Mouse (Mus musculus): ENCODE measurements at regions not wholly inside any gene's neighbourhood (a gene's known extent, or its start where the extent isn't known, plus 50 kb on each side); places are given as distances from the start of the nearest gene placed in this dataset.

GRCm38 (mm10) chr13:84345791-84346511 lies 123.9 kb downstream of the Tmem161b start:
- DNase-seq, result peak; percentile 73 to 76

DNA sequence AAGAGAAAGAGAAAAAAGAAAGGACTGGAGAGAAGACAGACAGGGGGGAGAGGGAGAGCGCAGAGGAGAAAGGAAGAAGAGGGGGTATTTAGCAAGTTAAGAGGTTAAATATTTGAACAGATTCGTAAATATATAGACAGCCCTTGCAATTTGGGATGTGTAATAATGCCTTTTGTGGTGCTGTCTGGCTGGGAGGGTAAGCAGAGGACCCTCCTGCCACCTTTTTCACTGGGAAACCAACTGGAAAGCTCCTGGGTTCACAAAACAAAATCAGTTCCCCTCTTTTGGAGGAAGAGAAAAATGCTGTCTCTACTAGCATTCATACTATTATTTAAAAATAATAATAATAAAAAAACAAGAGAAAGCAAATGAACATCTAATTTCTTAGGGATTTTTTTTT lies 124.5 kb downstream of the Tmem161b start:
- DNase-seq, result peak; percentile 32 to 62

DNA sequence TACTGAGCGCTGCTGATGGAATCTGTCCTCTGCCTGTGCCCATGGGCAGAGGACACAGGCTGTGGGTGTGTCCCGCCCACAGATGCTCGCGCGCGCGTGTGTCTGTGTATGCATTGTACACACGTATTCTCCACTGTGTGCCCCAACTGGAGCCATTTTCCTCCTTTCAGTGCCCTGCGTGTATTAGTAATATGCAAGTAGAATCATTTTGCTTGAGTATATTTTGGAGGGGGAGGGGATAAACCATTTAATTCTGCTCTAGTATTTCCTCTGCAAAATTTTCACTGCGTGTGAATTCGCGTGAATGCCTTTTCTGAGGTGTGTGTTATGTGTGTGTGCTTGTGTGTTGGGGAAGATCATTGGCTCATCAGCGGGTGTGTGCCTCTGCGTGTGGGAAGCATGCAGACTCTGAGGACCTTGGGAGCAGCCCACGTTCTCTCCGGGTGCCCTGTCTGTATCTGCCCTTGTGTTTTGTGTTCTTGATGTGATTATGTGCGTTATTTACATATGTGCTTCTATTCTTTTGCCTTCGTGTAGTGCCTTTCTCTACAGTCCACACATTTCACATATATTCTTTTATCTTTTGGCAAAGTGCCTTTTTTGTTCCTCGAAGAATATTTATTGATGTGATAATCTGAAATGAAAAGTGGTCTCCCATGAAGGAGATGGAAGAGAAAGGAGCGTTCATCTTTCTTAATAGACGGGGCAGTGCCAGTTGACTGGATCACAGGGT lies 125.3 kb downstream of the Tmem161b start:
- DNase-seq, result peak; percentile 85 to 86

DNA sequence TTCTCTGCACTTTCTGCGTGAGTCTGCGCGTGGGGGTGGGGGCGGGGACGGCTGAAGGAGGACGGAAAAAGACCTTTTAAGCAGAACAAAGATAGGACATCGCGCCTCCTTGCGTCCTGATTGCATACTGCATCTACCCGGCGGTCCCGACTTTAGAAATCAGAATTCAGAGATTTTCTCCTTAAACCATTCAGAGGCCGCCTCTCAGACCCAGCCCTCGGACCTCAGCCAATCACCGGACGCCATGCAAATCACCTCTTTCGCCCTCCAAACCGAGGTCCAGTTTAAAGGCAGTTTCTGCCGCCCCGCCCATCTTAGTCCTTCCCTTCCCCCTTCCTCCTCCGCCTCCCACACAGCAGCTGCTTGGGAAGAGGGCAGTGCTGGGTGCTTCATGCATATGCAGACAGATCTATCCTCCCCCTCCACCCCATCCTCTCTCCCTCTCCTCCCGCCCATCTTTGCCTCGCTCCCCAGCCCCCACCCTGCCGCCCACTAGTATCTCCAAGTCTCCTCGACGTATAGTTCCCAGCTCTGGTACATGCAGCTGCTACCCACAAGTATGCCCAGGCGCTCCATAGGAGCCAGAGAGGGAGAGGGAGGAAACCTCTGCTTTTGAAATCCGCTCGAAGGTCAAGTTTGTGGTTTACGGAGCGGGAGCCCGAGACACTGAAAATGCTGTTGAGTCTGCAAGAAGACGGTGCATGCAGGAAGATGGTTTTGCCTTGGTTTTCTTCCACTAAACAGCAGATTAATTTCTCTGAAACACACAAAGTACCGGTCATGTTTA lies 126.0 kb downstream of the Tmem161b start:
- DNase-seq, result peak; percentile 100

DNA sequence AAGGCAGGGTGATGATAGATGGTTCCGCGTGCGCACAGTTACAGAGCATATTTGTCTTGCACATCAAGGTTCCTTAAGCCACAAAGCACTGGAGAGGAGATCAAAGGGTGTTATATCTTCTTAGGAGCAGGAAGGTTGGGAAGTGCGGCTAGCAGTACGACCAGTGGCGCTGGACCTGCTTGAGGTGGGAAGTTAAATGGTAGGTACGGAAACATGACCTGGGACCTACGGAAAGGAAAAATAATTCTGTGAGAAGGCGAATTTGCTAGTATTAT lies 126.5 kb downstream of the Tmem161b start:
- DNase-seq, result no peak

DNA sequence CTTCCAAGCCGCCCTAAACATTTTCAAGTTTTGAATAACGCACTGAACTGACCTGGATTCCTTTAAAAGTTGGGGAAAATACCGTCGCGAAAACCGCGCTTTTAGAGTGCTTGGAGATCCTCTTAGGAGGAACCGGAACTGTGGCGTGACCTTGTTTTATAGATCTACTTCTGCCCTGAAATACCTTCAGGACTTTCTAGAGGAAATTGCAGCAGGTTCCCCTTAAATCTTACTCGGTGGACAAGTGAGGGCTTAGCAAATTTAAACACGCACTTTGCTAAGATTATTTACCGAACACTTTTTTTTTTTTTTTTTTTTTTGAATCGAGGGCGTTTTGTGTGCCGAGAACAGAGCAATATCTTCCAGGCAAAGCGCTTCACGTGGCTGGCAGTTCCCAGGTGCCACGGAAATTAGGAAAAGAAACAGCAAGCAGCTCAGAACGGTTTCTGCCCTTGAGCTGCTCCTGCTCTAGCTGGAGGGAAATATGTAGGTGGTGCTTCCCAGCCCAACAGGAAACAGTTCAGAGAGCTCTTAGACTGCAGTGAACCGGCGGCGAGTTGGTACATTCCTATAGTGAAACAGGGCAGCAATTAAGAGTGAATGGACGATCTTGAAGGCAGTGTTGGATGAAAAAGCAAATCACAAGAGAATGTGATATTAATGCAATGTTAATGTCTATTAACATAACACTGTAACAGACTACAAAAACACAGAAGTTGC lies 127.1 kb downstream of the Tmem161b start:
- peak; percentile 80 for DNase-seq

DNA sequence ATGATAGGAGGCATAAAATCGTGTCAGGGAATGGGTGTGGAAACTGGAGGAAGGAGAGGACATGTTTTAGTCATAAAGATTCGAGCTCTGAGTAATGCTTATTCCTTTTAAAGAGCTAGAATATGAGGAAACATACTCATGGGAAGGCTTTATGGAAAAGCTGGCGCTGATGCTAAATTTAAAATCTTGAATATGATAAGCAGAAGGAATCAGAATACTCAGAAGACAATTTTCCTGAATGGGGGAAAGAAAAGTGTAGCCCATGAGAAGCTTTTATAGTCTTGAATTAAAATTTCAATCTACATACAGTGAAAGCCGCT lies 127.6 kb downstream of the Tmem161b start:
- no peak for DNase-seq

DNA sequence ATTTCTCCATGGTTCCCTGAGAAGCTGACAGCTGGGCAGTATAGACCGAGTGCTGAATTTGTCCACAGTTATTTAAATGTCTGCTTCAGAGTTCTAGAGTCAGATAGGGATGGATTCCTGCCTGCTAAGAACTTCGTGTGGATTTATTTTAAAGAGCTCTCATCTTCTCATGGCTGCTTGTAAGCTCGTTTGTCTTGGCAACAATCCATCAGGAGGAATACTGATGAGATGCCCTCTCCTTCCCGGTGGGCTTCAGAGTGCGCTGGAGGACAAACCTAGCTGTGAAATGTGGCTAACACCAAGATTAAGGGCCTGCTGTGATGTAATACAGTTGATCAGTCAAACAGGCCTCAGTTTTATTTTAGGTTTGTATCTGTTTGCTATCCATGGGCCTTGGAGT lies 128.7 kb downstream of the Tmem161b start:
- DNase-seq, result peak; percentile 31 to 52

DNA sequence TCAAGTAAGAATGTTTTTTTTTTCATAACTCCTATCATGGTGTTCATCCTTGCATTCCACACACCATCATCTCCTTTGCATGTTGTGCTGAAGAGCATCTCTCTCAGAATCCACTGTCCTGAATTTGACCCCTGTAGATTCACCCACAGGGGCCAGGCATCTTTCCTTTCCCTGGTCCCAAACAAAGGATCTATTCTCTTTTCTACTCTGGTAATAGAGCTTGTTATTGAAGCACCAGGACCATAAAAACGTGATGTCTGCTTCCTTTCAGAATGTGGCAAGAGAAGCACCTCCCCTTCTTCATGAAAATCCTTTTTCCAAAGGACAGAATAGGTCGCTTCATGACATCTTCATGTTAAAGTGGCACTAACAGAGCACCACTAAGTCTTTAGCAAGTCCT lies 134.4 kb downstream of the Tmem161b start:
- no peak for DNase-seq

- no peak for DNase-seq
Measured at GRCm38 (mm10) chr13:84360536-84360935, 138.4 kb downstream of the Tmem161b start.

DNA sequence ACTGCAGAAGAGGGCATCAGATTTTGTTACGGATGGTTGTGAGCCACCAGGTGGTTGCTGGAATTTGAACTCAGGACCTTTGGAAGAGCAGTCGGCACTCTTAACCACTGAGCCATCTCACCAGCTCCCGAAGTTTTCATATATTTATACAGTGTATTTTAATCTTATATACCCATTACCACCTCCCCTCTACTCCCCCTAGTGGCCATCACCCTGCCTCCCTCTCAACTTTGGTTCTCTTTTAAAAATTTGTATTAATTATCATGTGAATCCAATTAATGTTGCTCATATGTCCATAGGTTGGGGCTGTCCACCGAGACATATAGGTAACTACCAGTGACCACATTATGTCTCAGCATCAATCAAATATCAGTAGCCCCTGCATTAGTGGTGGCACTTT lies 142.0 kb downstream of the Tmem161b start:
- no peak for DNase-seq

- DNase-seq, result no peak
Measured at GRCm38 (mm10) chr13:84365503-84365902, 143.4 kb downstream of the Tmem161b start.

DNA sequence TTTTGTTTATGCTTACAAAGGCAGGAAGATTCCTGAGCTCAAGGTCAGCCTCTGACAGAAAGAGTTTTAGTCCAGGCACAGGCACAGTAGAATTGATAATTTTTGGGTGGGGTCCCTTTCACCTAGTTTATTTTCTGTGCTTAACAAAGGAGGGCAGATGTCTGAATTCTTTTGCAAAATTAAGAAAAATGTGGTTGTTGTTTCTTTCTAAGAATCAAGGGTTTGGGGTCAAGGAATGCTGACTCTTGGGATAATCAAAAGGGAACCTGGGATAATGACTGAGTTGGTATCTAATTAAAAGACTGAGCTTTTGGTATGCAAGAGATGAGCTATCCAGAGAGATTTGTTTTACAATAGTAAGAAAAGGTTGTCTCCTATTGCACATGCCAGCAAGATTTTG lies 143.9 kb downstream of the Tmem161b start:
- DNase-seq, result no peak

DNA sequence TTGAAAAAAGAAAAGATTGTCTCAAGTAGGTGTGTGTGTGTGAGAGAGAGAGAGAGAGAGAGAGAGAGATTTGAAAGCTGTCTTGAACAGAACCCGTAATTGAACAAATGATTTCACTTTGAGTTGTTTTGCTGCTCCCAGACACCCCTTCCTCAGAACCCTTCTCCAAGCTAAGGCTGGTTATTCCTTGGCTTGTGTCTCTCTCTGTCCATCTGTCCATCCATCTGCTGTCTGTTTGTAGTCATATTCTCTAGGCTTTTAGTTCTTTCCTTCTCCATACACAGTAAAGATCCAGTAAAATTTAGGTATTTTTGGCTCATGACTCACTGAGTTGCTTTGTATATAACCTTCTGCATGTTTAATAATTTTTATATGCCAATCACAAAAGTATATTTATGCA lies 144.7 kb downstream of the Tmem161b start:
- peak; percentile 23 to 35 for DNase-seq

DNA sequence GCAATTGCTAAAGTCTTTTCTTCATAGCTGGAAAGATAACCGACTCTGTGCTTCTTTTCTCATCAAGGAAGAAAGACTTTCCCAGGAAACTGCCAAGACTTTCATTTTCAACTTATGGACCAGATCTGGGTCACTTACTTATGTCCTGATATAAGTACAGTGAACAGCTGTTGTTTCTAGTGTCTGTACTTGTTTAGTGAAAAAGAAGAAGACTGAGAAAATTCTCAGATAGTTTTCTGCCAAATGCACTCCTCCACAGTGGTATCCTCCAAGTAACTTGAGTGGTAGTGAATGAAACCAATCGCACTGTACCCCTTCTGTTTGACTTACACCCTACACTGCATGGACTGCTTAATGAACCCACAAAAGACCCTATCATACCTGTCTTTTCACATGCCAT lies 146.1 kb downstream of the Tmem161b start:
- no peak for DNase-seq

GRCm38 (mm10) chr13:84374711-84375257 lies 152.7 kb downstream of the Tmem161b start:
- no peak for DNase-seq

DNA sequence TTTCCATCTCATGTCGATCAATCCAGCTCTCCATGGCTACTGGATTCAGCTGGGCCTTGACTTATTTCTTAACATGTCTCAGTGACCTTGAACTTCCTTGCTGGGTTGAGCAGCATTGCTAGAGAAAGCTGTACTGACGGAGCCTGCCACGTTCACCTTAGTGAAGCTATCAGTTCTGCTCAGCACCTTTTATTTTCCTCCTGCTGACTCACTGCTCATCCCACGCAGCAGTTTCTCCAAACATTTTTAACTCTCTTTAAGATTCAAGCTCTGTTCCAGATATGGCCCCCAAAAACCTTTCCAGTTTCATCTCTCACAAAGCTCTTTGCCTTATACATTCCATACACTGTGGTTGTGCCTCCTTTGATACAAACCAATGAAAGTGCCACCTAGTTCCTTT lies 153.8 kb downstream of the Tmem161b start:
- no peak for DNase-seq

GRCm38 (mm10) chr13:84378553-84379332 lies 156.6 kb downstream of the Tmem161b start:
- DNase-seq, result no peak

DNA sequence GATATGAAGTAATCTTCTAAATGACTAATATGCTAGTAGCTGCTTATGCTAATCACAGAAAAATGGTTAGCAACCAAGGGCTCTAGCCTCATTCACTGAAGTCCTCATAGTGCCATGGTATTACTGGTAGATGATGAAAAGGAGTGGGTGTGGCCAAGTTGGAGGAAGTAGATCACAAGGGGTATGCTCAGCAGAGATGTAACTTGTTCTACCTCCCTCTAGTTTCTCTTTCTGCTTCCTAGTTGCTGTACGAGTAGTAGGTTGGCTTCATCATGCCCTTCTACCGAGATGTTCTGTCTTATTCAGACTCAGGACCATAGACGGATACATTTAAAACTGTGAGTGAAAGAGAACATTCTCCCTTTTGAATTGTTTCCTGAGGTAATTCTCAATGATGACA lies 169.5 kb downstream of the Tmem161b start:
- no peak for DNase-seq

GRCm38 (mm10) chr13:84398476-84399344 lies 176.6 kb downstream of the Tmem161b start:
- no peak for DNase-seq

All from cerebellum, postnatal 10 days (tissue).